Mouse (Mus musculus) limb, embryonic 15.5 days (tissue): ENCODE data around the gene Jam3. TPM values are rescaled to one million over a fixed set of nuclear protein-coding genes. Genes with fewer than 3 reads are reported as not detected.
A peak's percentile ranks its signal among the peaks of the same experiment; 100 is the strongest.

Experiments used
- ATAC-seq: fragments of 200-750 bp; cut with Nextera tagmentation; 2 replicates; pipeline ENCODE4 v1.8.0; 2017; ENCODE audit warnings: low read depth, moderate TSS enrichment; ENCODE audit not compliant: insufficient number of reproducible peaks, low FRiP score, low TSS enrichment
- H3K27ac ChIP-seq: fragments of 300-500 bp; sonication (generic); 2 replicates; pipeline ENCODE4 v1.5.1; 2015; ENCODE audit warnings: moderate library complexity, mild to moderate bottlenecking, inconsistent platforms
- H3K27me3 ChIP-seq: fragments of 300-500 bp; sonication (generic); 2 replicates; pipeline ENCODE4 v1.6.1; 2015; ENCODE audit warnings: inconsistent platforms
- H3K36me3 ChIP-seq: fragments of 300-500 bp; sonication (generic); 2 replicates; pipeline ENCODE4 v1.6.1; 2015; ENCODE audit warnings: inconsistent platforms
- H3K4me1 ChIP-seq: fragments of 300-500 bp; sonication (generic); 2 replicates; pipeline ENCODE4 v1.6.1; 2015; ENCODE audit warnings: inconsistent platforms
- H3K4me2 ChIP-seq: fragments of 300-500 bp; sonication (generic); 2 replicates; pipeline ENCODE4 v1.6.1; 2015; ENCODE audit warnings: mild to moderate bottlenecking, inconsistent platforms
- H3K4me3 ChIP-seq: fragments of 300-500 bp; sonication (generic); 2 replicates; pipeline ENCODE4 v1.5.1; 2015; ENCODE audit warnings: mild to moderate bottlenecking, inconsistent platforms
- H3K9ac ChIP-seq: fragments of 300-500 bp; sonication (generic); 2 replicates; pipeline ENCODE4 v1.6.1; 2015; ENCODE audit warnings: inconsistent platforms
- H3K9me3 ChIP-seq: fragments of 300-500 bp; sonication (generic); 2 replicates; pipeline ENCODE4 v1.6.1; 2016; ENCODE audit warnings: inconsistent platforms
- WGBS: fragments of 180-500 bp; shearing (Covaris S2); methylation state at CpG from one replicate; pipeline ENCODE4 v1.1.7; 2015; 5-methylcytosine and 5-hydroxymethylcytosine counted together
- polyA plus RNA-seq: library from polyadenylated mRNA; unstranded; fragments of >200 nt; fragmentation: Nextera tagmentation; extraction: Ambion mirVana; gene quantifications from 2 replicates; pipeline ENCODE4 v1.2.1, GENCODE M21; 2015

Gene Jam3
- 96.1 and 112 TPM in 2 replicates for polyA plus RNA-seq

DNA sequence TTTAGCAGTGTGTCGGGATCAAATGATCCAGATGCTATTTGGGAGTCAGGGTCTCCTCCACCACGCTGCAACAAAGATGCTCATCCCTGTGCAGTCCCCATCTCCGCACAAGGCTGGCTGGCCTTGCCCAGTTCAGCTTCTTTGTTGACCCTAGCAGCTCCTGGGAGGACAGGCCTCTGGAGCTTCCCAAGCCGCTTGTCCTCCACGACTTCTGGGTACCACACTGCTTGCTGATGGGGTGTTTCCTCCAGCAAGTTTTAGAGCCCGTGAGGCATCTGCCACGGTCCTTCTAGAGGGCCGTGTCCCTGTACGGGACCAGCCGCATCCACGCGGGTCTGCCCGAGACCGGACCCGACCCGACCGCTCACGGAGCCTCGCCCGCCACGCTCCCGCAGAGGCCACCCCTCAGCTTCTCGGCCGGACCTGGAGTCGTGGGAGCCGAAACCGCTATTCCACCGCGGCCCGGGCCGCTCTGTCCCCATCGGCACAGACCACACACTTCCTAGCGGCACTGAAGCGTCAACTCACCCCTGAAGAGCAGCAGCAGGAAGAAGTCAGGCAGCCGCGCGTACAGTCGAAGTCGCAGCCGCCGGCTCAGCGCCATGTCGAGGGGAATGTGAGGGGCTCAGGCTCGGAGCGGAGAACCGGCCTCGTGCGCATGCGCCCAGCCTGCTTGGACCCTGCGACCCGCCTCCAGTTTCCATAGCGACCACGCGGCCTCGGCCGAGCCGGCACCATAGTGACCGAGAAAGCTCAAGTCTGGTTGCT, at the start of gene Jam3:
Gene Jam3 (minus strand): TSS at position 659 of the 768 bp plus-strand sequence.
- H3K27ac ChIP-seq: peak within 1 kb of the TSS; percentile 89
- H3K27me3 ChIP-seq: no peaks in the 10 kb centered on the region
- WGBS: under 1% methylated on average over 58 of the region's 58 CpGs
- H3K4me3 ChIP-seq: peak within 1 kb of the TSS; percentile 71
- H3K36me3 ChIP-seq: no peaks in the 10 kb centered on the region
- H3K4me2 ChIP-seq: peak within 1 kb of the TSS; percentile 64
- peak; percentile 96 for ATAC-seq
- peak within 1 kb of the TSS; percentile 55 for H3K9ac ChIP-seq
- H3K4me1 ChIP-seq: peaks cover 7% of the 10 kb centered on the region; the same call in 1 of the 2 replicates
- H3K9me3 ChIP-seq: no peaks in the 10 kb centered on the region

- H3K4me1 ChIP-seq: no peaks in the 10 kb centered on the region
- no peak overlapping the region for H3K4me3 ChIP-seq
- H3K9ac ChIP-seq: no peak overlapping the region
- no peak overlapping the region for H3K4me2 ChIP-seq
- no peaks in the 10 kb centered on the region for H3K9me3 ChIP-seq
- no peak for ATAC-seq
- 81% methylated on average over 6 of the region's 6 CpGs for WGBS
- H3K27ac ChIP-seq: no peak overlapping the region
- H3K27me3 ChIP-seq: no peaks in the 10 kb centered on the region
- H3K36me3 ChIP-seq: no peaks in the 10 kb centered on the region
Measured at GRCm38 (mm10) chr9:27204201-27204600, 49.0 kb upstream of the Jam3 start.

DNA sequence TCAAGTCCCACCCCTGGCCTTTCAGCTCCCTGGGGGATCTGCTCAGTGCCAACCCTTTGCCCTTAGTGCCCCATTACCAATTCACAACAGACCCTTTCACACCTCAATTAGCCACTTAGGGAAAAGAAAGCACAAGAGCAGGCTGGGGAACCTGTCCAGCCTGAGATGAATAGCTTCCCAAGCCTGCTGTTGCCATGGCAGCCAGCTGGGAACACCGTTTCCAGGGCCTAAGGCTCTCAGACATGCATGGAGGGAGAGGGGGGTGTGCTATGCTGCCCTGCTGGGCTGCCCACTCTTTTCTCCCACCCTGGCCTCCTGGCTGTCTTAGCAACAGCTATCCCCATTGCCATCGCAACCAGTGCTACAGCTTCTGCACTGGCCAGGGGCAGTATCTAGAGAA, 47.9 kb upstream of the Jam3 start:
- Histone ChIP-seq H3K27me3 (no peaks in the 10 kb centered on the region), H3K36me3 (no peaks in the 10 kb centered on the region), H3K9me3 (no peaks in the 10 kb centered on the region), H3K9ac (no peak overlapping the region), H3K27ac (no peak overlapping the region), H3K4me1 (no peaks in the 10 kb centered on the region), H3K4me3 (no peak overlapping the region), H3K4me2 (no peak overlapping the region)
- 10% methylated on average over 2 of the region's 2 CpGs for WGBS
- no peak for ATAC-seq

GRCm38 (mm10) chr9:27201472-27202219, 46.4 kb upstream of the Jam3 start:
- H3K9ac ChIP-seq: no peak overlapping the region
- no peaks in the 10 kb centered on the region for H3K36me3 ChIP-seq
- no peaks in the 10 kb centered on the region for H3K9me3 ChIP-seq
- no peak overlapping the region for H3K27ac ChIP-seq
- H3K4me2 ChIP-seq: no peak overlapping the region
- no peak for ATAC-seq
- no peak overlapping the region for H3K4me3 ChIP-seq
- H3K27me3 ChIP-seq: no peaks in the 10 kb centered on the region
- H3K4me1 ChIP-seq: no peaks in the 10 kb centered on the region
- 79% methylated on average over 8 of the region's 8 CpGs for WGBS

DNA sequence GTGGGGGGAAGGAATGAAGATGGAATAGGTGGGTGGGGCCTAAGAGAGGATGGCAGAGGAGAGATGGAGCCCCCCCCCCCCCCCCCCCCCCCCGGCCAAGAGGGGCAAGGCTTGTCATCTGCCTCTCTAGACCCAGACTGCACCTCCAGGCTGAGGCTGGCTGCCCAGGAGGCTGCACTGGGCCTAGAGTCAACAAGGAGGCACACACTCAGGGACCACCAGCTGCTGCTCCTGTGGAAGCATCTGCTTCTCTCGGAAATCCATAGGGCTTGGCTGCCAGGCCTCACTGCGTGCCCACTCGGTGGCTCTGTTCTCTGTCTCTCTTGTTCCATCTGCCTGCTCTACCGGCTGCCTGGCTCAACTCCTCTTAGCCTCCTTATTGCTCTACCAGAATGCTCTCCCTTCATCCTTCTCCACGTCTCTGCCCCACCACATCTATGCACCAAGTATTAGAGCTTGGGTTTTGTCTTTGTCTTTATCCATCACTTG, 38.4 kb upstream of the Jam3 start:
- WGBS: 72% methylated on average over 5 of the region's 6 CpGs
- Histone ChIP-seq H3K9me3 (no peaks in the 10 kb centered on the region), H3K27ac (no peak overlapping the region)

GRCm38 (mm10) chr9:27192761-27193591, 37.8 kb upstream of the Jam3 start:
- H3K27me3 ChIP-seq: no peaks in the 10 kb centered on the region
- H3K36me3 ChIP-seq: no peaks in the 10 kb centered on the region
- 55% methylated on average over 10 of the region's 10 CpGs for WGBS
- H3K27ac ChIP-seq: peak overlapping the region; percentile 81
- no peak overlapping the region for H3K4me3 ChIP-seq
- H3K4me1 ChIP-seq: peaks cover 27% of the 10 kb centered on the region
- H3K4me2 ChIP-seq: no peak overlapping the region
- H3K9ac ChIP-seq: no peak overlapping the region
- no peak for ATAC-seq
- no peaks in the 10 kb centered on the region for H3K9me3 ChIP-seq

More for the DNA sequence above, 38.4 kb upstream of the Jam3 start:
- no peak for ATAC-seq
- Histone ChIP-seq H3K4me1 (peaks cover 25% of the 10 kb centered on the region), H3K4me2 (no peak overlapping the region), H3K9ac (no peak overlapping the region), H3K36me3 (no peaks in the 10 kb centered on the region), H3K27me3 (no peaks in the 10 kb centered on the region), H3K4me3 (no peak overlapping the region)

DNA sequence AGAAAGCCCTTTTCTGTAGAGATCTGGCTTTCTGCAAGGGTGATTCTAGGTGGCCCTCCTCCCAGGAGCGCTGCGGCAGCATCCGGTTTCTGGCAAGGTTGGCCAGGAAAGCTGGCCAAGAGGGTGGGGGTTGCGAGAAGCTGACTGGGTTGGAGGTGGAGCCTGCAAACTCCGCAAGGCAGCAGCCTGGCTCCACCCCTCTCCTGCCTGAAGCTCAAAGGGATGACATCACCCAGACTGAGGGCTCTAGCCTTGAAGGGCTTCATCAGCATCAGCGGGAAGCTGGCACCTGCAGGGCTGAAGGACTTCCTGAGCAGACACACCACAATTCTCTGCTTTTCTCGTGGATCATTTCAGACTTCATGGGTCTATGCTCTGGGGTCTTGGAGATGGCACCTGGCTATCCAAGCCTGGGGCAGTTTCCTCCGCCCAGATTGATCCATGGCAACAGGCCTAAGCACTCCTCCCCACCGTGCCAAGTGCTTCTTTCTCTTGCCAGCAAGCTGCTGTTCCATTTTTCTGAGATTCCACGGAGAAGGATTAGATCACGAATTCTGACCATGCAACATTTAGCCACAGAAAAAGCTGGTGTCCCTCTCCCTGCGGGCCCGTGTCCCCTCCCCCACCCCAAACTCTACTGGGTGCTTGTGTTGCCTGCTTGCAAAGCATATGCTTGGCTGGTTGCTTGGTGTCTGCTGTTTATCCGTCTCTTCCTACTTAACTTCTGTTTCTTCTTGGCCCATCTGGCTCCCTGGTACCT, 37.0 kb upstream of the Jam3 start:
- Histone ChIP-seq H3K4me2 (peak overlapping the region; percentile 59), H3K27me3 (no peaks in the 10 kb centered on the region), H3K27ac (peak overlapping the region; percentile 81), H3K4me3 (peak overlapping the region; percentile 33), H3K9ac (no peak overlapping the region), H3K36me3 (no peaks in the 10 kb centered on the region), H3K9me3 (no peaks in the 10 kb centered on the region), H3K4me1 (peaks cover 27% of the 10 kb centered on the region)
- 7% methylated on average over 14 of the region's 14 CpGs for WGBS
- ATAC-seq: peak; percentile 89

DNA sequence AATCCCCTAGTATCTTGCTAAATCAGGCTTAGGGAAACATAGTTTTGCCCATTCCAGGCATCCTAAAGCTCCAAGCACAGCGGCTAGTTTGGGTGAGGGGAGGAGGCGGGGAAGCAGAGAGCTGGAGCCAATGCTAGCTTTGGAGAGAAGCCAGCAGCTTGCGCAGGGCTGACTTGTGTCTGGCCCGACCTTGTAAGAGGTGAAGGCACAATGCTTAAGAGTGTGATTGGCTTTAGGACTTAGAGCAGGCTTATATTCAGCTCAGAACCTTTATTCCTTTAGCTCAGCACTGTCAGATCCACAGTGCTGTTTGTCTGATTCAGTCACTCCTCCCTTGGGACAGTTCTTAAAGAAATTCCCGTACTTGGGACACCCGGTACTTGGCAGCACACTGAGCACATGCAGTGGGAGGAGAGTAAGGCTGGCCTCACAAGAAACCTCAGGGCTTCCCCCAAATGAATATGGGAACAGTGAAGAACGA, 36.3 kb upstream of the Jam3 start:
- peak overlapping the region; percentile 81 for H3K27ac ChIP-seq
- peak; percentile 68 for ATAC-seq
- no peaks in the 10 kb centered on the region for H3K27me3 ChIP-seq
- H3K9me3 ChIP-seq: no peaks in the 10 kb centered on the region
- H3K9ac ChIP-seq: no peak overlapping the region
- peak overlapping the region; percentile 59 for H3K4me2 ChIP-seq
- H3K36me3 ChIP-seq: no peaks in the 10 kb centered on the region
- peaks cover 27% of the 10 kb centered on the region for H3K4me1 ChIP-seq
- peak overlapping the region; percentile 33 for H3K4me3 ChIP-seq
- WGBS: under 1% methylated on average over 7 of the region's 7 CpGs

GRCm38 (mm10) chr9:27190461-27190860, 35.2 kb upstream of the Jam3 start:
- ATAC-seq: no peak
- Histone ChIP-seq H3K4me3 (no peak overlapping the region), H3K9ac (no peak overlapping the region), H3K9me3 (no peaks in the 10 kb centered on the region), H3K4me2 (no peak overlapping the region), H3K27ac (no peak overlapping the region), H3K27me3 (no peaks in the 10 kb centered on the region), H3K4me1 (peaks cover 27% of the 10 kb centered on the region), H3K36me3 (no peaks in the 10 kb centered on the region)
- 78% methylated on average over 8 of the region's 8 CpGs for WGBS

GRCm38 (mm10) chr9:27189306-27189705, 34.1 kb upstream of the Jam3 start:
- H3K27ac ChIP-seq: no peak overlapping the region
- no peak overlapping the region for H3K4me3 ChIP-seq
- 45% methylated on average over 2 of the region's 2 CpGs for WGBS
- H3K9ac ChIP-seq: no peak overlapping the region
- no peaks in the 10 kb centered on the region for H3K27me3 ChIP-seq
- no peaks in the 10 kb centered on the region for H3K9me3 ChIP-seq
- peaks cover 27% of the 10 kb centered on the region for H3K4me1 ChIP-seq
- H3K4me2 ChIP-seq: no peak overlapping the region
- ATAC-seq: no peak
- H3K36me3 ChIP-seq: no peaks in the 10 kb centered on the region

- H3K4me1 ChIP-seq: peaks cover 27% of the 10 kb centered on the region
- 62% methylated on average over 7 of the region's 7 CpGs for WGBS
- H3K27me3 ChIP-seq: no peaks in the 10 kb centered on the region
- no peaks in the 10 kb centered on the region for H3K9me3 ChIP-seq
- no peak overlapping the region for H3K4me3 ChIP-seq
- no peaks in the 10 kb centered on the region for H3K36me3 ChIP-seq
- ATAC-seq: no peak
- H3K9ac ChIP-seq: no peak overlapping the region
- H3K4me2 ChIP-seq: no peak overlapping the region
- H3K27ac ChIP-seq: no peak overlapping the region
Measured at GRCm38 (mm10) chr9:27188677-27189241, 33.5 kb upstream of the Jam3 start.
